Mouse (Mus musculus) midbrain, embryonic 11.5 days (tissue): ENCODE data around the gene Asl. TPM values are rescaled to one million over a fixed set of nuclear protein-coding genes. Genes with fewer than 3 reads are reported as not detected.

Experiments
- ATAC-seq: fragments of 200-750 bp; cut with Nextera tagmentation; 2 replicates; pipeline ENCODE4 v1.8.0; 2017; ENCODE audit warnings: moderate TSS enrichment, moderate library complexity; ENCODE audit not compliant: low FRiP score
- DNase-seq: peaks from one replicate; pipeline ENCODE4 v3.0.0; 2015; ENCODE audit warnings: low spot score; ENCODE audit errors: missing footprints
- H3K27ac ChIP-seq: fragments of 300-500 bp; sonication (generic); 2 replicates; pipeline ENCODE4 v1.5.1; 2014; ENCODE audit warnings: low read depth, low read length
- H3K27me3 ChIP-seq: fragments of 300-500 bp; sonication (generic); 2 replicates; pipeline ENCODE4 v1.6.1; 2014; ENCODE audit warnings: mild to moderate bottlenecking, low read length, moderate library complexity, mixed read lengths; ENCODE audit not compliant: control insufficient read depth, insufficient read depth
- H3K36me3 ChIP-seq: fragments of 300-500 bp; sonication (generic); 2 replicates; pipeline ENCODE4 v1.6.1; 2014; ENCODE audit warnings: mild to moderate bottlenecking, low read length, moderate library complexity, mixed read lengths; ENCODE audit not compliant: control insufficient read depth, insufficient read depth
- H3K4me1 ChIP-seq: fragments of 300-500 bp; sonication (generic); 2 replicates; pipeline ENCODE4 v1.6.1; 2014; ENCODE audit warnings: low read length; ENCODE audit not compliant: control insufficient read depth, insufficient read depth
- H3K4me2 ChIP-seq: fragments of 300-500 bp; sonication (generic); 2 replicates; pipeline ENCODE4 v1.6.1; 2014; ENCODE audit warnings: mild to moderate bottlenecking, moderate library complexity
- H3K4me3 ChIP-seq: fragments of 300-500 bp; sonication (generic); 2 replicates; pipeline ENCODE4 v1.5.1; 2014; ENCODE audit warnings: low read depth, low read length
- H3K9ac ChIP-seq: fragments of 300-500 bp; sonication (generic); 2 replicates; pipeline ENCODE4 v1.6.1; 2014; ENCODE audit warnings: low read length
- H3K9me3 ChIP-seq: fragments of 300-500 bp; sonication (generic); 2 replicates; pipeline ENCODE4 v1.6.1; 2016; ENCODE audit warnings: low read length; ENCODE audit not compliant: control insufficient read depth
- WGBS: fragments of 180-500 bp; shearing (Covaris S2); extraction: QIAGEN DNeasy Blood & Tissue Kit; methylation state at CpG from one replicate; pipeline ENCODE4 v1.1.7; 2014; 5-methylcytosine and 5-hydroxymethylcytosine counted together
- polyA plus RNA-seq: library from polyadenylated mRNA; unstranded; fragments of >200 nt; fragmentation: Nextera tagmentation; extraction: Ambion mirVana; gene quantifications from 2 replicates; pipeline ENCODE4 v1.2.1, GENCODE M21; 2014

Gene Asl
- polyA plus RNA-seq, 1 experiment from 2014 or later: 30.1 TPM

DNA sequence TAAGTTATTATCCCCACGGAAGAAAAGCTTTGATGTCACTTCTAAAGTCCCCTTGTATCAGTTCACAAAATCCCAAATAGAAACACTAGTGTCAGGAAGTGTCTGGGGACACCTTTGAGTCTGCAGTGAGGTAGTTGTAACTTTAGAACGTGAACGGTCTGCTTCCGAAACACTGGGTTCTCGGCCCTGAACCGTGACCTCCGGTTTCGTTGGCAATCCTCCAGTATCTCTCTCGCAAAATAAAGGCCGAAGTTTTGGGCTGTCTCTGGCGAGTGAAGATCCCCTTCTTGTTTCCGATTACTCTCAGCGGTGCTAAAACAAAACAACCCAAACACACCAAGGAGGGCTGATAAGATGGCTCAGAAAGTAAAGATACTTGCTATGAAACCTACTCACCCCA lies 39.7 kb downstream of the Asl start:
- H3K9me3 ChIP-seq: no peaks in the 10 kb centered on the region
- no peaks in the 10 kb centered on the region for H3K4me1 ChIP-seq
- WGBS: 84% methylated on average over 13 of the region's 13 CpGs
- H3K9ac ChIP-seq: no peak overlapping the region
- no peak for DNase-seq
- H3K27me3 ChIP-seq: no peaks in the 10 kb centered on the region
- H3K4me2 ChIP-seq: no peak overlapping the region
- no peaks in the 10 kb centered on the region; the same call in 1 of the 2 replicates for H3K36me3 ChIP-seq
- ATAC-seq: no peak
- H3K27ac ChIP-seq: no peak overlapping the region
- no peak overlapping the region for H3K4me3 ChIP-seq

- Histone ChIP-seq H3K36me3 (no peaks in the 10 kb centered on the region; the same call in 1 of the 2 replicates), H3K9ac (no peak overlapping the region), H3K27me3 (no peaks in the 10 kb centered on the region), H3K4me3 (no peak overlapping the region), H3K4me2 (no peak overlapping the region), H3K4me1 (no peaks in the 10 kb centered on the region), H3K27ac (no peak overlapping the region), H3K9me3 (no peaks in the 10 kb centered on the region)
- ATAC-seq (no peak), DNase-seq (no peak)
- WGBS: 82% methylated on average over 3 of the region's 3 CpGs
Measured at GRCm38 (mm10) chr5:129980216-129980615, 48.8 kb downstream of the Asl start.

- DNase-seq (no peak), ATAC-seq (no peak)
- no peak overlapping the region for H3K27ac ChIP-seq
- H3K9me3 ChIP-seq: no peaks in the 10 kb centered on the region
- no peaks in the 10 kb centered on the region for H3K36me3 ChIP-seq
- H3K27me3 ChIP-seq: no peaks in the 10 kb centered on the region
- H3K9ac ChIP-seq: no peak overlapping the region
- H3K4me2 ChIP-seq: no peak overlapping the region
- H3K4me3 ChIP-seq: no peak overlapping the region
- 93% methylated on average over 5 of the region's 5 CpGs for WGBS
- no peaks in the 10 kb centered on the region for H3K4me1 ChIP-seq
Measured at GRCm38 (mm10) chr5:129978608-129979007, 50.4 kb downstream of the Asl start.

GRCm38 (mm10) chr5:129977768-129978167 lies 51.3 kb downstream of the Asl start:
- Histone ChIP-seq H3K9ac (no peak overlapping the region), H3K4me3 (no peak overlapping the region), H3K27me3 (no peaks in the 10 kb centered on the region)

DNA sequence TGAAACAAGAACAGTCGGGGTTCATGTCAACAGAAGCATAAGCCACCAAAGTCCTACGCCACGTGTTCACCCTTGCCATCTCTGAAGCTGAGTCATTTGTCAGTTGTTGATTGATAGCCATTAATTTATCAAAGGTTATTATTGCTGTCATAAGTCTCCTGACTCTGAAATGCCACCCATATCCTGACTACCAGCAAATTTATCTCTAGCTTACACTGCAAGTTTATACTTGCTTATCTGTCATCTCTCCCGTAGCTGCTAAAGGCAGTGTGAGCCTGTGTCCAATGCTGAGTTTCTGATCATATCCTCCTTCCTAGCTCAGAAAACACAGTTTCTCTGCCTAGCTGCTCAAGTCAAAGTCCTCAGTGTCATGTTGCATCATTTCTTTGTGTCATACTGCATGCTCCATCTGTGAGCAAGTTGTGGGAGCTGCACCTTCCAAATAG lies 54.2 kb downstream of the Asl start:
- no peaks in the 10 kb centered on the region for H3K27me3 ChIP-seq
- H3K9ac ChIP-seq: no peak overlapping the region
- no peak overlapping the region for H3K27ac ChIP-seq
- H3K36me3 ChIP-seq: no peaks in the 10 kb centered on the region
- DNase-seq (no peak), ATAC-seq (no peak)
- no peak overlapping the region for H3K4me3 ChIP-seq
- H3K4me1 ChIP-seq: no peaks in the 10 kb centered on the region
- H3K4me2 ChIP-seq: no peak overlapping the region
- 96% methylated on average over 4 of the region's 4 CpGs for WGBS
- no peaks in the 10 kb centered on the region for H3K9me3 ChIP-seq

More at GRCm38 (mm10) chr5:129977768-129978167, 51.3 kb downstream of the Asl start:
- no peak for ATAC-seq
- Histone ChIP-seq H3K27ac (no peak overlapping the region), H3K9me3 (no peaks in the 10 kb centered on the region), H3K4me1 (no peaks in the 10 kb centered on the region), H3K36me3 (no peaks in the 10 kb centered on the region), H3K4me2 (no peak overlapping the region)
- WGBS: 88% methylated on average over 4 of the region's 4 CpGs
- DNase-seq: no peak

- no peaks in the 10 kb centered on the region for H3K4me1 ChIP-seq
- no peaks in the 10 kb centered on the region for H3K27me3 ChIP-seq
- H3K4me2 ChIP-seq: no peak overlapping the region
- ATAC-seq (no peak), DNase-seq (no peak)
- 91% methylated on average over 4 of the region's 4 CpGs for WGBS
- no peak overlapping the region for H3K4me3 ChIP-seq
- no peak overlapping the region for H3K9ac ChIP-seq
- no peak overlapping the region for H3K27ac ChIP-seq
- H3K36me3 ChIP-seq: no peaks in the 10 kb centered on the region
- H3K9me3 ChIP-seq: no peaks in the 10 kb centered on the region
Measured at GRCm38 (mm10) chr5:129974354-129974753, 54.7 kb downstream of the Asl start.

DNA sequence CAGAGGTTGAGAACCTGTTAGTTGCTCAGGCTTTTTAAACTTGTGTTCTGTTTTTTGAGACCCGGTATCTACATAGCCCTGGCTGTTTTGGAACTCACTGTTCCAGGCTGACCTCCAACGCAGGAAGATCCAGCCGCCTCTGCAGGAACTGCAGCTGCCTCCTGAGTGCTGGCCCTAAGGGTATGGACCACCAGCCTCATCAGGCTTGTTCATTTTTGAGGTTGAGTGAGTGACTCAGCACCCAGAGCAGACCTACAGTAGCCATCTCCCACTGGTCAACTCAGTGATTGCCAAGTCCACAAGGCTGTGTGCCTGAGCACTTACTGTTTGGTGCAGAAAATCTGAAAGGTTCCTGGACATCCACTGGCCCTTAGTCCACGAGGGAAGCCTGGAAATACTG lies 57.6 kb downstream of the Asl start:
- no peaks in the 10 kb centered on the region for H3K36me3 ChIP-seq
- H3K9ac ChIP-seq: no peak overlapping the region
- DNase-seq (no peak), ATAC-seq (no peak)
- no peak overlapping the region for H3K4me2 ChIP-seq
- no peak overlapping the region for H3K27ac ChIP-seq
- H3K4me1 ChIP-seq: no peaks in the 10 kb centered on the region
- no peaks in the 10 kb centered on the region for H3K9me3 ChIP-seq
- H3K4me3 ChIP-seq: no peak overlapping the region
- H3K27me3 ChIP-seq: no peaks in the 10 kb centered on the region
- WGBS: 92% methylated on average over 4 of the region's 4 CpGs

GRCm38 (mm10) chr5:129968417-129968816 lies 60.6 kb downstream of the Asl start:
- WGBS: 90% methylated on average over 7 of the region's 7 CpGs
- H3K4me1 ChIP-seq: no peaks in the 10 kb centered on the region

DNA sequence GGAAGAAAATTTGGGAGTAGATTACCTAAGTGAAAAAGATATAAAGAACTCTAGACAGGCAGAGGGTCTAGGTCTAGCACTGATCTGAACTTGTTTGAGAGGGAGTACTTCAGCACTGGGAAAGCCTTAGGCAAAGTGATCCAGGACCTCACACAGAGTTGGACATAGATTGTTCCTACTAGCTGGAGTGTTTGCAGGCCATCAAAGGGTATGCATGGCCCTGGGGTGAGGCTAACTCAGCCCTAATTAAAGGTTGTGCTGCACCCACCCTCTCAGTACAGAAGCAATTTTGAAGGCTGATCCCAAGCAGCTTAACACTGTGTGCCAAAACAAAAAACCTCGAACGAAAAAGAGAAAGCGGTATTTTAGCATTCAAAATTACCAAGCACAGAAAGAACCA lies 62.6 kb downstream of the Asl start:
- no peak for ATAC-seq
- Histone ChIP-seq H3K4me3 (no peak overlapping the region), H3K9me3 (no peaks in the 10 kb centered on the region), H3K27me3 (no peaks in the 10 kb centered on the region), H3K4me1 (no peaks in the 10 kb centered on the region), H3K27ac (no peak overlapping the region), H3K9ac (no peak overlapping the region), H3K4me2 (no peak overlapping the region), H3K36me3 (no peaks in the 10 kb centered on the region)
- DNase-seq: no peak
- WGBS: 93% methylated on average over 3 of the region's 3 CpGs

More at GRCm38 (mm10) chr5:129968417-129968816, 60.6 kb downstream of the Asl start:
- no peak overlapping the region for H3K27ac ChIP-seq
- H3K27me3 ChIP-seq: no peaks in the 10 kb centered on the region
- H3K9me3 ChIP-seq: no peaks in the 10 kb centered on the region
- H3K36me3 ChIP-seq: no peaks in the 10 kb centered on the region
- H3K4me3 ChIP-seq: no peak overlapping the region
- ATAC-seq (no peak), DNase-seq (no peak)
- H3K9ac ChIP-seq: no peak overlapping the region
- H3K4me2 ChIP-seq: no peak overlapping the region

DNA sequence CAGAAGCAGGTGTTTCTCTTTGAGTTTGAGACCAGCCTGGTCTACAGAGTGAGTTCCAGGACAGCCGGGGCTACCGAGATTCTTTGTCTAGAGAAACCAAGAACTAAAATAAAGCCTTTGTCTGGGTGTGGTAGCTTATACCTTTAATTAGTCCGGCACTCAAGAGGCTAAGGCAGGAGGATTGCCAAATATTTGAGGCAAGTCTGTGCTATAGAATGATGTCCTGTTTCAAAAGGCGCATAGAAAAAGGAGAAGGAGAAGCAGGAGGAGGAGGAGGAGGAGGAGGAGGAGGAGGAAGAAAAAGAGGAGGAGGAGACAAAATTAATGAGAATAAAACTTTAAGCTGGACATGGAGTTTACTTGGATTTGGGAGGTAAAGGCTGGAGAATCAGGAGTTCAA lies 65.8 kb downstream of the Asl start:
- H3K27ac ChIP-seq: no peak overlapping the region
- no peaks in the 10 kb centered on the region for H3K4me1 ChIP-seq
- no peaks in the 10 kb centered on the region for H3K36me3 ChIP-seq
- no peak for ATAC-seq
- no peaks in the 10 kb centered on the region for H3K9me3 ChIP-seq
- DNase-seq: no peak
- H3K9ac ChIP-seq: no peak overlapping the region
- no peak overlapping the region for H3K4me2 ChIP-seq
- H3K4me3 ChIP-seq: no peak overlapping the region
- WGBS: 85% methylated on average over 4 of the region's 4 CpGs
- no peaks in the 10 kb centered on the region for H3K27me3 ChIP-seq
